Mouse (Mus musculus) embryonic facial prominence, embryonic 13.5 days (tissue): ENCODE data around the gene Chchd2. TPM values are rescaled to one million over a fixed set of nuclear protein-coding genes. Genes with fewer than 3 reads are reported as not detected.
A peak's percentile ranks its signal among the peaks of the same experiment; 100 is the strongest.
"Not testable (repeated sequence)": the region's sequence is repeated elsewhere in the genome, so short reads cannot be mapped to it uniquely, and the experiment has no call there.

Experiments used
- ATAC-seq: fragments of 200-750 bp; cut with Nextera tagmentation; 2 replicates; pipeline ENCODE4 v1.8.0; 2017; ENCODE audit warnings: low read depth; ENCODE audit not compliant: insufficient number of reproducible peaks, insufficient read depth, low FRiP score, low TSS enrichment
- H3K27ac ChIP-seq: fragments of 300-500 bp; sonication (generic); 2 replicates; pipeline ENCODE4 v1.5.1; 2015; ENCODE audit warnings: moderate library complexity, mild to moderate bottlenecking, inconsistent platforms
- H3K27me3 ChIP-seq: fragments of 300-500 bp; sonication (generic); 2 replicates; pipeline ENCODE4 v1.6.1; 2015; ENCODE audit warnings: mild to moderate bottlenecking, inconsistent platforms
- H3K36me3 ChIP-seq: fragments of 300-500 bp; sonication (generic); 2 replicates; pipeline ENCODE4 v1.6.1; 2015; ENCODE audit warnings: mild to moderate bottlenecking, inconsistent platforms
- H3K4me1 ChIP-seq: fragments of 300-500 bp; sonication (generic); 2 replicates; pipeline ENCODE4 v1.6.1; 2015; ENCODE audit warnings: inconsistent platforms
- H3K4me2 ChIP-seq: fragments of 300-500 bp; sonication (generic); 2 replicates; pipeline ENCODE4 v1.6.1; 2015; ENCODE audit warnings: moderate library complexity, mild to moderate bottlenecking, inconsistent platforms
- H3K4me3 ChIP-seq: fragments of 300-500 bp; sonication (generic); 2 replicates; pipeline ENCODE4 v1.5.1; 2015; ENCODE audit warnings: mild to moderate bottlenecking, inconsistent platforms
- H3K9ac ChIP-seq: fragments of 300-500 bp; sonication (generic); 2 replicates; pipeline ENCODE4 v1.6.1; 2015; ENCODE audit warnings: mild to moderate bottlenecking, inconsistent platforms
- H3K9me3 ChIP-seq: fragments of 300-500 bp; sonication (generic); 2 replicates; pipeline ENCODE4 v1.6.1; 2016; ENCODE audit warnings: inconsistent platforms
- WGBS: fragments of 180-500 bp; shearing (Covaris S2); methylation state at CpG from one replicate; pipeline ENCODE4 v1.1.7; 2015; ENCODE audit warnings: mixed read lengths; 5-methylcytosine and 5-hydroxymethylcytosine counted together
- polyA plus RNA-seq: library from polyadenylated mRNA; unstranded; fragments of >200 nt; fragmentation: Nextera tagmentation; extraction: Ambion mirVana; gene quantifications from 2 replicates; pipeline ENCODE4 v1.2.1, GENCODE M21; 2015

Gene Chchd2
- polyA plus RNA-seq, 1 experiment from 2014 or later: 951 TPM

DNA sequence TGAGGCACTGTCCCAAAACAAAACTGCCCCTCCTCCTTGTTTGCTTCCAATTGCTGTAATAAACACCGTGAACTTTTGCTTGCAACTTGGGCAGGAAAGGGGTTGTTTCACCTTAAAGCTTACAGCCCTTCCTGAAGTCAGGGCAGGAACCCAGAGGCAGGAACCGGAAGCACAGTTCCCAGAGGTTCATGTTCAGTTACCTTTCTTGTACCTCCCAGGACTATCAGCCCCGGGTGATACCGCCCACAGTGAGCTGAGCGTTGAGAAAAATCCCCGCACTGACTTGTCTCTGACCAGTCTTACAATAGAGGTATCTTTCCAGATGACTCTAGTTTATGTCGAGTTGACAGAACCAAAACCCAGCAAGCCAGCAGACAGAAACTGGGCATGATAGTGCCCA, 22.3 kb upstream of the Chchd2 start:
- peak overlapping the region; percentile 89; the same call in 1 of the 2 replicates for H3K9ac ChIP-seq
- 79% methylated on average over 7 of the region's 7 CpGs for WGBS
- no peak overlapping the region for H3K27ac ChIP-seq
- H3K36me3 ChIP-seq: no peaks in the 10 kb centered on the region
- ATAC-seq: no peak
- no peaks in the 10 kb centered on the region for H3K9me3 ChIP-seq
- no peaks in the 10 kb centered on the region for H3K27me3 ChIP-seq
- peak overlapping the region; percentile 78; the same call in 1 of the 2 replicates for H3K4me3 ChIP-seq
- peaks cover 5% of the 10 kb centered on the region; the same call in 1 of the 2 replicates for H3K4me1 ChIP-seq
- peak overlapping the region; percentile 82 for H3K4me2 ChIP-seq

DNA sequence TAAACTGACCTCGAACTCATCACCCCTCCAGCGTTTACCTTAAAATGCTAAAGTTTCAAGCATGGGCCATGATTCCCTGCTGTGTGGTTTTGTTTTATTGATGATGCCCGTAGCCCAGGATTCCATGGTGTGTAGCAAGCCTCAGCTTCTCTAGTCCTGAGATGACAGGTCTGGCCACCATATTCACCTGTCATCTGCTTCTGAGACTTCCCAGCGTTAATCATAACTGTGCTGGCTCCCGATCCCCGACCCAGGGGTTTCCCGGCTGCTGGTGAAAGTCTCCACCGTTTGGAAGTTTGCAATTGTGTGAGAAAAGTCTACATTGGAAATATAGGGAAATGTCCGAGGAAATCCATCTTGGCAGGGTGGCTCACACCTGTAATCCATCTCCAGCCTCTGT, 21.9 kb upstream of the Chchd2 start:
- H3K36me3 ChIP-seq: 0 out of 2 replicates have a peak, but pooled peaks cover under 1% of the 10 kb centered on the region
- WGBS: 73% methylated on average over 9 of the region's 9 CpGs
- peak overlapping the region; percentile 78 for H3K4me3 ChIP-seq
- peak overlapping the region; percentile 89 for H3K9ac ChIP-seq
- peak overlapping the region; percentile 82 for H3K4me2 ChIP-seq
- H3K27ac ChIP-seq: no peak overlapping the region
- H3K4me1 ChIP-seq: peaks cover 5% of the 10 kb centered on the region; the same call in 1 of the 2 replicates
- no peak for ATAC-seq
- H3K9me3 ChIP-seq: no peaks in the 10 kb centered on the region
- H3K27me3 ChIP-seq: no peaks in the 10 kb centered on the region

DNA sequence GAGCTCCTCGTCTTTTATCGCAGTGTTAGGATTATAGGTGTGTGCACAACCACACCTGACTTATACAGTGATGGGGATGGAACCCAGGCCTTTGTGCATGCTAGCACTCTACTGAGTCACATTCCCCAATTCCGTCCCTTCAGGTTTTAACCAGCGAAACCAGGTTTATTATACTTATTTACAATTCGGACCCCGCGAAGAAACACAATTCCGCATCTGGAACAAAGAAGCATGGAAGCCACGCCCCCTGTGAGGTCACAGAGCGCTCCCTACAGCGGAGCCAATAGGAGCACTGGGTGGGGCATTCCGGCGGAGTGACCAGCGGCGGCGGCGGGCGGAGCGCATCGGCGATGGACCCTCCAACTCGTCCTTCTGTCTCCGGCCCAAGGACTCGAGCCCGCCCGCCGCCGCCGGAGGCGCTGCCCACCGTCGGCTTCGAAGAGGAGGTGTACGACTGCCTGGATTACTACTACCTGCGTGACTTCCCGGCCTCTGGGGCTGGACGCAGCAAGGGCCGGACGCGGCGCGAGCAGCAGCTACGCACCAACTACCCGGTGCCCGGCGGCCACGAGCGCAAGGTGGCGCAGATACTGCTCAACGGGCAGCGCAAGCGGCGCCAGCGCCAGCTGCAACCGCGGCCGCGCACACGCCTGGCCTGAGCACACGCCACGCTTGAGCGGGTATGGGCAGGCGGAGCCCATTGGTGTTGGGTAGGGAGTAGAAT, 21.1 kb upstream of the Chchd2 start, which contains the start of gene Nupr1l:
Gene Nupr1l, plus strand, starts transcription at position 299 of the 724 bp plus-strand sequence.
- Histone ChIP-seq H3K4me3 (peak within 1 kb of the TSS; percentile 78), H3K36me3 (0 out of 2 replicates have a peak, but pooled peaks cover 4% of the 10 kb centered on the region), H3K9ac (peak within 1 kb of the TSS; percentile 89), H3K4me2 (peak within 1 kb of the TSS; percentile 82), H3K27me3 (no peaks in the 10 kb centered on the region), H3K4me1 (peaks cover 5% of the 10 kb centered on the region; the same call in 1 of the 2 replicates), H3K27ac (peak within 1 kb of the TSS; percentile 89), H3K9me3 (no peaks in the 10 kb centered on the region)
- ATAC-seq: peak; percentile 93
- WGBS: under 1% methylated on average over 62 of the region's 63 CpGs

DNA sequence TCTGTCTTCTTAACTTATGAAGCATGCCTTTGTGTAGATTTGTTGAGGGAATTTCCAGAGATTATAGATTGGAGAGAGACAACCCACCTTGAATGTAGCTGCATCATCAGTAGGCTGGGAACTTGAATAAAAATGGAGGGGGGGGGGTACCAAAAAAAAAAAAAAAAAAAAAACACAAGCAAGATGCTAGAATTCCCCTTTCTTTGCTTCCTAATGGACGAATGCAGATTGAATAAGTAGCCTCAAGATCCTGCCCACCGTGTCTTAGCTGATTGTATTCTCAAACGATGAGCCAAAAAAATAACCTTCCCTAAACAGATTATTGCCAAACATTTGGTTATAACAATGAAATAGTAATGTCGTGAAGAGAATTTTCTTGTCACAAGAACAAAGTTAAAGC, 20.5 kb upstream of the Chchd2 start:
- no peak for ATAC-seq
- H3K27me3 ChIP-seq: no peaks in the 10 kb centered on the region
- 20% methylated on average over 4 of the region's 4 CpGs for WGBS
- peaks cover 4% of the 10 kb centered on the region; the same call in 1 of the 2 replicates for H3K36me3 ChIP-seq
- H3K4me3 ChIP-seq: peak overlapping the region; percentile 78
- H3K9me3 ChIP-seq: no peaks in the 10 kb centered on the region
- H3K27ac ChIP-seq: peak overlapping the region; percentile 89
- H3K4me1 ChIP-seq: peaks cover 5% of the 10 kb centered on the region; the same call in 1 of the 2 replicates
- H3K4me2 ChIP-seq: peak overlapping the region; percentile 82
- H3K9ac ChIP-seq: peak overlapping the region; percentile 89

DNA sequence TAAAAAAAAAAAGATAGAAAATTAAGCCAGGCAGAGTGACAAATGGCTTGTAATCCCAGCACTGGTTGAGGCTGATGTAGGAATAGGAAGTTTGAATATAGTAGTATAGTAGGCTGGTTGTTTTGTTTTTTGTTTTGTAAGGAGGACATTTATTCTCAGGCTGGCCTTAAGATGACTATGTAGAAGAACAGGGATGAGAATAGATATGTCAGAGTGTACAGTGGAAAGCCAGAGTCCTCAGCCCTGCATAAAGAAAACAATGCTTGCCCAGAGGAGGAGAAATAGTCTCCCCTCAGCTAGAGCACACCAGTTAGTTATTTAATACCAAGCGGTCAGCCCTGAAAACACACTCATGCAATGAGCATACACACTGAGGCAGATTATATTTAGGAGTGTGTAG, 11.2 kb upstream of the Chchd2 start, which contains the start of gene Phkg1:
Gene Phkg1, minus strand, starts transcription at position 101 of the 400 bp plus-strand sequence.
- Histone ChIP-seq H3K36me3 (peaks cover 15% of the 10 kb centered on the region; the same call in 1 of the 2 replicates), H3K27me3 (no peaks in the 10 kb centered on the region), H3K4me1 (peaks cover 8% of the 10 kb centered on the region), H3K9me3 (no peaks in the 10 kb centered on the region), H3K4me3 (no peak within 1 kb of the TSS), H3K9ac (no peak within 1 kb of the TSS), H3K27ac (no peak within 1 kb of the TSS), H3K4me2 (no peak within 1 kb of the TSS)
- 93% methylated on average over 1 of the region's 1 CpGs for WGBS
- no peak for ATAC-seq

DNA sequence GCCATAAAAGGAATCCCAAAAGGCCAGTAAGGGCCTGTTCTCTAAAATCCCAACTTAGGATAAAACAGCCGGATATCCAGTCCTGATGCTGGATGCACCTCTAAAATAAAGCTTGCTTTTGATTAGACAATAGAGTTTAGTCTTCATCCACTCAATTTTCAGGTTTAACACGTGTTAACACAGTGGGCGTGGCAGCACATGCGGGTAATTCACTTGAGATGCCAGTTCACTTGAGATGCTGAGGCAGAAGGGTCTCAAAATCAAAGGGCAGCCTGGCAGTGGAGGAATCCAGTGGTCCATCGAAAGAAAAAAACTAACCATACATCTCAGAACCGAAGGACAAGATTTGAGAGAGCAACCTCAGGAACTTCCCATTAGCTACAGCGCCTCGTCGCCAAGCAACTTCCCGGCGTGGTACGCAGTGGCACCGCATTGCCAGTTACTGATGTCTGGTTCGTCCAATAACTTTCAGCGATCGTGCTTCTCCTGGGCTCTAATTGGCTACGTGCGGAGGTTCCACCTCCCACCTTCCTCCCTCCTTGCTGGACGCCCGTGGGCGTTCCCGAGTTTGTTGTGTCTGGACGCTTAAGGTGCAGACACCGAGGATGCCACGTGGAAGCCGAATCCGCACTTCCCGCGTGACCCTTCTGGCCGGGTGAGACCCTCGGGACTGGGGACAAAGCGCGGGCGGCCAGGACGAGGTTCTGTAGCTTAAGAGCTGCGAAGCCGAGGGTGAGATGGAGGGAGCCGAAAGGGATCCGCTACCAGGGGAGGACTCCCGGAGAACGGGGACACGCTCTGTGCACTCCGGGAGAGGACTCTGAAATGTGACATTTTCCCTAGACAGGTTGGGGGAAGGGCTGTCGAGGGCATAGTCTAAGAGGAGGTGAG, 8.2 kb upstream of the Chchd2 start, which contains the start of gene Zbed5:
Gene Zbed5, plus strand, starts transcription at position 526 of the 891 bp plus-strand sequence.
- peak within 1 kb of the TSS; percentile 22; the same call in 1 of the 2 replicates for H3K27ac ChIP-seq
- H3K36me3 ChIP-seq: 0 out of 2 replicates have a peak, but pooled peaks cover 1% of the 10 kb centered on the region
- peaks cover 8% of the 10 kb centered on the region for H3K4me1 ChIP-seq
- H3K9me3 ChIP-seq: no peaks in the 10 kb centered on the region
- peak within 1 kb of the TSS; percentile 77 for H3K9ac ChIP-seq
- 2% methylated on average over 44 of the region's 44 CpGs for WGBS
- no peaks in the 10 kb centered on the region for H3K27me3 ChIP-seq
- H3K4me2 ChIP-seq: peak within 1 kb of the TSS; percentile 88
- peak; percentile 98 for ATAC-seq
- H3K4me3 ChIP-seq: peak within 1 kb of the TSS; percentile 74

DNA sequence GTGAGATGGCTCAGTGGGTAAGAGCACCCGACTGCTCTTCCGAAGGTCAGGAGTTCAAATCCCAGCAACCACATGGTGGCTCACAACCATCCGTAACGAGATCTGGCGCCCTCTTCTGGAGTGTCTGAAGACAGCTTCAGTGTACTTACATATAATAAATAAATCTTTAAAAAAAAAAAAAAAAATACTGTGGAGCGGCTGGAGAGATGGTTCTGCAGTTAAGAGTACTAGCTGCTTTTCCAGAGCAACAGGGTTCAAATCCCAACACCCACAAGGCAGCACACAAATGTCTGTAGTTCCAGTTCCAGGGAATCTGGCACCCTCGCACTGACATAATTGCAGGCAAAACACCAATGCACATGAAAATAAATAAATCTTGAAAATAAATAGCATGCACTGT, 3.1 kb upstream of the Chchd2 start:
- 68% methylated on average over 6 of the region's 7 CpGs for WGBS
- not testable (repeated sequence) for H3K27me3 ChIP-seq, H3K27ac ChIP-seq, ATAC-seq, H3K4me3 ChIP-seq, H3K9me3 ChIP-seq, H3K4me2 ChIP-seq, H3K36me3 ChIP-seq, H3K9ac ChIP-seq
- H3K4me1 ChIP-seq: peaks cover 10% of the 10 kb centered on the region

DNA sequence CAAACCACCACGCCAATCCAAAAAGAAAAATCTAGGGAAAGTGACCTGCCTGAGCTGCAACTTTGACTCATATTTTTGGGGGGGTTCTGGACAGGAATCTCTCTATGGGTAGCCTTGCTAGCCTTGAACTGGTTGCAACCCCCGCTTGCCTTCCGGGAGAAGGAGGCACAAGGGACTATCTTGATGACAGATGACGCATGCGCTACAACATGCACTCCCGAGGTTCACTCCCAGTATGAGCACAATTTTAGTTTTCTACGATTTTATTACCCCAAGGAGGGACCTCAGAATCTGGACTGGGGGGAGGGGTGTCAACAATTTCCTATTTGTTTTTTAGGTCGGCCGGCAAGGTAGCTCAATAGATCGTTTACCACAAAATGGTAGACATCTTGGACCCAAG, 999 bp downstream of the Chchd2 start:
- Histone ChIP-seq H3K27ac (no peak overlapping the region), H3K4me3 (peak overlapping the region; percentile 65), H3K27me3 (no peaks in the 10 kb centered on the region), H3K9me3 (no peaks in the 10 kb centered on the region), H3K4me1 (peaks cover 13% of the 10 kb centered on the region), H3K4me2 (peak overlapping the region; percentile 90), H3K36me3 (peaks cover 29% of the 10 kb centered on the region), H3K9ac (peak overlapping the region; percentile 83)
- no peak for ATAC-seq
- 40% methylated on average over 10 of the region's 10 CpGs for WGBS

DNA sequence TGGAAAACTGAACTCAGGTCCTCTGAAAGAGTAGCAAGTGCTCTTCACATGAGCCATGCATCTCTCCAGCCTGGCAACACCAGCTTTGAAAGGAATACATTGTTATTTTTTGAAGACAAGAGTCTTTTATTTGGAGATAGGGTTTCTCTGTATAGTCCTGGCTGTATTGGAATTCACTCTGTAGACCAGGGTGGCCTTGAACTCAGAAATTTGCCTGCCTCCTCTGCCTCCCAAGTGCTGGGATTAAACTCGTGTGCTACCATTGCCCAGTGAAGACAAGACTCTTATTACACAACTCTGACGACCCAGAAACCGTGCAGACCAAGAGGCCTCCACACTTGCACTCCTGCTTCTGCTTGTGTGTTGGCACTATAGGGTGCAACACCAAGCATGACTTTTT, 7.4 kb downstream of the Chchd2 start:
- Histone ChIP-seq H3K9me3 (no peaks in the 10 kb centered on the region), H3K4me3 (no peak overlapping the region), H3K4me1 (no peaks in the 10 kb centered on the region; the same call in 1 of the 2 replicates), H3K9ac (no peak overlapping the region), H3K27ac (no peak overlapping the region), H3K4me2 (no peak overlapping the region), H3K27me3 (no peaks in the 10 kb centered on the region), H3K36me3 (peaks cover 39% of the 10 kb centered on the region)
- no peak for ATAC-seq
- 65% methylated on average over 3 of the region's 3 CpGs for WGBS

DNA sequence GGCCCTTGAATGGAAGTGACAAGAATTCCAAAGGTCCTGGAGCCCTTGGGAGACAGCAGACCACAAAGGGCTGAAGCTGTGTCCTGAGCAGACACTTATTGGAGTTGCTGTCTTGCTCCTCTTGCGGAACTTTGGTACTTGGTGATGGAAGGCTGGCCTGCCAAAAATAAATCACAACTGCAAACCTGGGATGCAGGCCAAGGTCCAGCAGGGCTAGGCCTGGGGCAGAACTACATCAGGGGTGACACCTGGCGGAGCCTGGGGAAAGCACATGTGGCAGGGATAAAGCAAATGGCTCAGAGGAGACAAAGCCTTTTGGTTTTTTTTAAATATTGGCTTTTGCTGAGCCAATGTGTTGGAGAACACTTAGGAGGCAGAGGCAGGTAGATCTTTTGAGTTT, 8.3 kb downstream of the Chchd2 start:
- Histone ChIP-seq H3K4me2 (no peak overlapping the region), H3K27me3 (no peaks in the 10 kb centered on the region), H3K4me1 (no peaks in the 10 kb centered on the region; the same call in 1 of the 2 replicates), H3K27ac (no peak overlapping the region), H3K9ac (no peak overlapping the region), H3K4me3 (no peak overlapping the region), H3K36me3 (peaks cover 32% of the 10 kb centered on the region), H3K9me3 (no peaks in the 10 kb centered on the region)
- 65% methylated on average over 2 of the region's 2 CpGs for whole genome bisulfite sequencing
- no peak for ATAC-seq

DNA sequence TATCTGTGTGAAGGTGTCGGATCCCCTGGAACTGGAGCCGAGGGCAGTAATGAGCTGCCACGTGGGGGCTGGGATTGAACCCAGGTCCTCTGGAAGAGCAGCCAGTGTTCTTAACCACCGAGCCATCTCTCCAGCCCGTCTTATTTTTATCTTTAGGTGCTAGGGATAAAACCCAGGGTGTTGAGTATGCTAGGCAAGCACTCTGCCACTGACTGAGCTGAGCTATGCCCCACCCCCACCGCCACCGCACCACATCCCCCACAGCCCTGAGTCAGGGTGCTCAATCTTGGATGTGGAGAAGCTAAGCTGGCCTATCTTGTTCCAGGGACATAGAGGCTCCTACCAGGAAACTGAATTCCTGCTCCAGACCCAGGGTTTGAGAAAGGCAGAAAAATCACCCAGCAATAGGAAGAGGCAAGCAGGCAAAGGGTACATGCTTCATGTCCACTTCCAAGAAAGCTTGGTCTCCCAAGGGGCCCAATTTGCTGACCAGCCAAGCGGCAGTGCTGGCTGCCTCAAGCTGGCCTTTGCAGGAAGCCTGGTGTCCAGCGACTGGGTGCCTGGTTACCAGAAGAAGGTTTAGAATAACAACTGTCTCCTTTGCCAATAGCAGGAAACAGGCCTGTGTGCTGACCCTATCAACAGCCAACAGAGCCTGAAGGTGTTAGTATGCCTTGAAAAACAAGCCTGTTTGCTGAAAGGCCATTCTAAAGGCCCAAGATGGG, 9.4 kb downstream of the Chchd2 start:
- Histone ChIP-seq H3K36me3 (peaks cover 25% of the 10 kb centered on the region), H3K4me1 (no peaks in the 10 kb centered on the region), H3K9me3 (no peaks in the 10 kb centered on the region), H3K9ac (no peak overlapping the region), H3K27me3 (no peaks in the 10 kb centered on the region), H3K27ac (no peak overlapping the region), H3K4me3 (no peak overlapping the region), H3K4me2 (no peak overlapping the region)
- WGBS: 72% methylated on average over 9 of the region's 9 CpGs
- no peak for ATAC-seq
